Mouse (Mus musculus) MEL-GATA-1-ER (cell line): Measurements from ENCODE around the gene Erfe.

Experiments used
- DNase-seq: peaks from one replicate; pipeline ENCODE4 v3.0.0-alpha.2; 2012; ENCODE audit warnings: low read depth; ENCODE audit errors: extremely low read depth

Gene Erfe

DNA sequence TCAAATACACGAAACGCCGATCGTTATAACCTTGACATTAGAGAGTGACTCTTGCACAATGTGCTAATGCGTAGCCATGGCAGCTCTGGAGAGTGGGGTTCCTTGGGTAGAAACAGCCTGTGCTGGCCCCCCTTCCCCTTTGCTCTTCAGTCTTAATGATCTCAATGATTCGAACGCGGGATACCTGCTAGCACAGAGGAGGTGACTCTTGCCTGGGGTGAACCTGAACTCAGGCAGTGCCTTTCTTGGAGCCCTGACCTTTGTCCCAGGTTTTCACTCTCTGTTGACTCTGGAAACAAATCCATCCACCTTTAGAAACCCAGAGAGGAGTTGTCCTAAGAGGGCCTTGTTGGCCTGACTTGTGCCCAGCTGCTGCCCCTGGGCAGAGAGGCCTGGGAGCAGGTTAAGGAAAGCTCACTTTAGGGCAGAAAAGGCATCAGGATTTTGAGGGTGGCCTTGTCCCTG, 54.4 kb downstream of the Erfe start:
- no peak for DNase-seq
